Mouse (Mus musculus): ENCODE data around the gene Vcp. TPM values are rescaled to one million over a fixed set of nuclear protein-coding genes. Genes with fewer than 3 reads are reported as not detected.

Gene Vcp
- 124 and 148 TPM in 2 replicates for polyA plus RNA-seq (2012; rRNA removed; ENCODE audit: low replicate concordance)

DNA sequence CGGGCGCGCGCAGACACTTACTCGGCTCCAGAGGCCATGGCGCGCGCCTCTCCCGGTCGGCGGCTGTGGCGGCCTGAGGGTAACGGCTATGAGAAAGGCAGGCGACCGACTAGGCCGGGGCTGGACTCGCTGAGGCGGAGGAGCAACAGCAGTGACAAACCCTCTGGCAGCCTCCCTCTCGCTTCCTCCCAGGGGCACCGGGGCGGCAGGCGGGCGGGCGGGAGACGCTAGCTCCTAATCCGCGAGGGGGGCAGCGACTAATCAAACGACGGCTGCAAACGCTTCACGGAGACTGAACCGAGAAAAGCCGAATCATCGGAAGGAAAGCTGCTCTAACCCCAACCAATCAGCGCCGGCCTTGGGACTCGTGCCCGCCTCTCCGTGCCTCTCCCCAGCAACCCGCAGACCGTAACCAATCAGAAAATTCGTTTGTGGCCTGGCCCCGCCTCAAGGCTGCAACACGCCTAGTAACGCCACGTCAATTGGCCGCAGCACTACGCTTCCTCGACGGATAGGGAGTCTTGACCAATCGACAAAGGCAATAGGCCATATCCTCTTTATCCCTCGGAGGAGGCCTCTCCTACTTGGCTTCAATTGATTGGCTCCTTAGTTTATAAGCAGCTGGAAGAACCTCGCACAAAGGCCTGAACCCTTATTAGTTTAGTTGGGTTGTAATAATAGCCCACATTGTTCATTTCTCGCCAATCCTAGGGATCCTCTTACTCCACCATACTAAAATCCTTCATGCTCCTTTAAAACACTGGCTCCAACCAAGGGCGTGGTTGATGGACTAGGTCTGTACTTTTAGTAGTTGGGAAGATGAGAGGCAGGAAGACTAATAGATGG, at the start of gene Vcp:
Gene Vcp, minus strand, starts transcription at position 367 of the 846 bp plus-strand sequence.

GRCm38 (mm10) chr4:43045659-43046302, 45.5 kb upstream of the Vcp start, which contains the start of gene Fam214b:
Gene Fam214b (minus strand): TSS chr4:43046220.

DNA sequence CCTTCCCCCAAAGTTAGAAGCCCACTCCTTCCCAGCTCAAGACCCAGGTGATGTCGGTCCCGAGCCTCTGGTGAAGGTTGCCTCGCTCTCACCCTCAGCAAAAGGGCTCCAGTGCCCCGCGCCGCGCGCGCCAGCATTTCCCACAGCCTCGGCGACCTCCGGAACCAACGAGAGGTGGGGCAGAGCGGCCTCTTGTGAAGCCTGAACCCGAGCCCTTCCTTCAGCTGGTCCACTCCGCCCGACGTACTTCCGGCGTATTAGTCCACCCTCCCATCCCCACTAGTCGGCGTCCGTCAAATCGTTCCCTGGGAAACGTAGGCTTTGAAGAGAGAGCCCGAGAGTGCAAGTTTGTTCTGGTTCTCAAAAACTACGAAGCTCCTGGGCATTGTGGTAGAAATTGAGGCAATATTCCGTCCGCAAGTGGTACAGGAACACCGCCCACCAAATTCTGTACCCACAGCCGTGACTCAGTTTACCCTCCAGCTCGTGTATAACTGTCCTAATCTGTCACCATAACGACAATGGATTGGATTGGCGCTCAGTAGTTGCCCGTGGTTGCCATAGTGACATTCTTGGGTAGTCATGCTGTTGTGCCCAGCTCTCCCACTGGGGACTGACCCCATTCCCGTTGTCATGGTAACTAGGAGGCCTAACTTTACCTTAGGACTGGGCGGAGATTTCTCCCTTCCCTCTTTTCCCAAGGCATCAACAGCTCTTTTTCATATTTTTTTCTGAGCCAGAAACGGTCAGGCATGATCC, 31.1 kb upstream of the Vcp start, which contains the start of gene Stoml2:
Gene Stoml2, minus strand, starts transcription at position 474 of the 759 bp plus-strand sequence.

GRCm38 (mm10) chr4:43025084-43025960, 25.0 kb upstream of the Vcp start, which contains the start of gene Pigo:
Gene Pigo (minus strand): TSS chr4:43025819.

GRCm38 (mm10) chr4:43010161-43011038, 10.1 kb upstream of the Vcp start, which contains the start of gene Fancg:
Gene Fancg (minus strand): TSS chr4:43010506.

GRCm38 (mm10) chr4:42969304-42969703, 31.0 kb downstream of the Vcp start, which contains the start of gene 1700022I11Rik:
Gene 1700022I11Rik (plus strand): TSS chr4:42969604.

GRCm38 (mm10) chr4:42949676-42950051, 50.6 kb downstream of the Vcp start, which contains the start of gene Dnajb5:
Gene Dnajb5 (plus strand): TSS chr4:42949814.

Other genes starting within 250 kb of the Vcp start
- 2.1 and 5.2 TPM in 2 replicates for gene Ccl19, start 243.9 kb downstream of the Vcp start, polyA plus RNA-seq (2012; rRNA removed; ENCODE audit: low replicate concordance)
- 20.1 and 187 TPM in 2 replicates for gene Ccl21a, start 226.5 kb downstream of the Vcp start, polyA plus RNA-seq (2012; rRNA removed; ENCODE audit: low replicate concordance)
- not detected in 2 replicates for gene Fam205a1, start 146.6 kb downstream of the Vcp start, polyA plus RNA-seq (2012; rRNA removed; ENCODE audit: low replicate concordance)
- not detected in 2 replicates for gene Gm12394, start 143.7 kb downstream of the Vcp start, polyA plus RNA-seq (2012; rRNA removed; ENCODE audit: low replicate concordance)
- not detected in 2 replicates for gene Fam205c, start 126.3 kb downstream of the Vcp start, polyA plus RNA-seq (2012; rRNA removed; ENCODE audit: low replicate concordance)
- 0.39 and 1.5 TPM in 2 replicates for gene Phf24, start 83.8 kb downstream of the Vcp start, polyA plus RNA-seq (2012; rRNA removed; ENCODE audit: low replicate concordance)
- gene Dnajb5, start 50.7 kb downstream of the Vcp start, polyA plus RNA-seq (2012; rRNA removed; ENCODE audit: low replicate concordance), result 9.8 and 24.7 TPM in 2 replicates
- gene 1700022I11Rik, start 30.9 kb downstream of the Vcp start, polyA plus RNA-seq (2012; rRNA removed; ENCODE audit: low replicate concordance), result 0.11 TPM in 1 of 2 replicates, not detected in the other
- 12.9 and 16.2 TPM in 2 replicates for gene Fancg, start 10.0 kb upstream of the Vcp start, polyA plus RNA-seq (2012; rRNA removed; ENCODE audit: low replicate concordance)
- 13.7 and 24.9 TPM in 2 replicates for gene Pigo, start 25.3 kb upstream of the Vcp start, polyA plus RNA-seq (2012; rRNA removed; ENCODE audit: low replicate concordance)
- gene Stoml2, start 31.2 kb upstream of the Vcp start, polyA plus RNA-seq (2012; rRNA removed; ENCODE audit: low replicate concordance), result 95.5 and 108 TPM in 2 replicates
- gene Fam214b, start 45.7 kb upstream of the Vcp start, polyA plus RNA-seq (2012; rRNA removed; ENCODE audit: low replicate concordance), result 21.0 and 32.8 TPM in 2 replicates
- gene Unc13b, start 58.4 kb upstream of the Vcp start, polyA plus RNA-seq (2012; rRNA removed; ENCODE audit: low replicate concordance), result 11.3 and 13.1 TPM in 2 replicates